Mouse (Mus musculus) c-Kit-positive CD71-negative TER-119-negative erythroid progenitor cells, embryonic 14.5 days (primary cell): Measurements from ENCODE around the gene Clhc1.

Experiments used
- DNase-seq: peaks from one replicate; pipeline ENCODE4 v3.0.0-alpha.2; 2013; ENCODE audit warnings: low read depth

The Clhc1 gene

DNA sequence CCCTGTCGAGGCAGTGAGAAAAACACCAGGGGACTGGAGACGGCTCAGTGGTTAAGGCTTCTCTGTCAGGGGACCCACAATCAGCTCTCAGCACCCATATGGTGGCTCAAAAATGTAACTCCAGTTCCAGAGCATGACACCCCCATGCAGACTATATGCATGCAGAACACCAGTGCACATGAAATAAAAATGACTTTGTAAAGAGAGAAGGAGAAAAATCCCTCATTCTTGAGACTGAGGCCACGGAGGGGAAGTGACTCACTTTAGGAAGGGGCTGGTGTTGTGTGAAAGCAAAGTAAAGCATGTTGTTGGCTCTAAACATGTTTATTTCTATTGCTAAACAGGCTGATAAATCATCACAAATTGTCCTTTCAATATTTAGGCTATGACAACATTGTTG lies 13.2 kb downstream of the Clhc1 start:
- no peak for DNase-seq

DNA sequence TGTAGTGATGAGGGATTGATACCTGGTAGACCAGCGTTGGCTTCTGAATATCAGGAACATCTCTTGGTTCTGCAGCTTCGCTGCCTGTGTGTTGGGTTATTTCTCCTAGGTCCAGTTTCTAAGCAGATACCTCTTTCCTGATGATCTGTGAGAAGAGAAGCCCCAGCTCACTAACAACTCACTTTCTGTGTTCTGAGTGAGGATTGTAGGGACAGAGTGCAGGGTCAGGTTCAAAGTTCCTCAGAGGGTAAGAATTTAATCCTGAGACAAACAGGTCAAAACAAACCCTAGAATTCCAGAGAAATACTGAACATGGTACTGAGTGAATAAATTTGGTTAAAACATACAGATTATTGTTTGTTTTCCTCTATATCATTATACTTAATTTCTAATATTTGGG lies 15.7 kb downstream of the Clhc1 start:
- DNase-seq, result no peak

- no peak for DNase-seq
These were observed 23.8 kb downstream of the Clhc1 start for GRCm38 (mm10) chr11:29571536-29571935.

GRCm38 (mm10) chr11:29572656-29573055 lies 24.9 kb downstream of the Clhc1 start:
- DNase-seq, result no peak

DNA sequence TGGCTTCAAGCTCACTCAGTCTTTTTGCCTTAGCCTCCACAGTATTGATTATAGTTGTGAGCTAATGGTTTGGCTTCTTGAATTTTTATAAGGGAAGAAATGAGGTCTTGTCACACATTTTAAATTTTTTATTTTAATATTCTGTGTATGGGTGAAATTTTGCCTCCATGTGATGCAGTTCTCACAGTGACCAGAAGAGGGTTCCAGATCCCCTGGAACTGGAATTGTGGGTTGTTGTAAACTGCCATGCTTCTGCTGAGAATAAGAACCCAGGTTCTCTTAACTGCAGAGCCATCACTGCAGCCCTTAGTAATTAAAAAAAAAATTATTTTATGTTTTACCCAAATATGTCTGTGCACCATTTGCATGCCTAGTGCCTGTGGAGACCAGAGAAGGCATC lies 31.9 kb downstream of the Clhc1 start:
- DNase-seq, result no peak

DNA sequence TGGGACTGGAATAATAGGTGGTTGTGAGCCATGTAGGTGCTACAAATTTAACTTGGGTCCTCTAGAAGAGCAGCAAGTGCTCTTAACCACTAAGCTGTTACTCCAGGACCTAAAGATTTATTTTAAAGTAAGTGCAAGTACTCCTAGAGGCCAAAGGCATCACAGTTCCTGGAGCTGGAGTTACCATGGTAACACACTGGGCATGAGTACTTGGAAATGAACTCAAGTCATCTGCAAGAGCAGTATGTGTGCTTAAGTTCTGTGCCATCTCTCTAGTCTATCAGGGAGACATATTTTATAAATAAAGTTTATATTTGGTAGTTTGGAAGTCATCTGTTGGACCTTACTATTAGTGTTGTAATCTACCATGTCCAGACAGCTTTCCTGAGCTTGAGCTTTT lies 47.5 kb downstream of the Clhc1 start:
- DNase-seq, result no peak

- no peak for DNase-seq
These were observed 49.4 kb downstream of the Clhc1 start for GRCm38 (mm10) chr11:29597159-29597558.

DNA sequence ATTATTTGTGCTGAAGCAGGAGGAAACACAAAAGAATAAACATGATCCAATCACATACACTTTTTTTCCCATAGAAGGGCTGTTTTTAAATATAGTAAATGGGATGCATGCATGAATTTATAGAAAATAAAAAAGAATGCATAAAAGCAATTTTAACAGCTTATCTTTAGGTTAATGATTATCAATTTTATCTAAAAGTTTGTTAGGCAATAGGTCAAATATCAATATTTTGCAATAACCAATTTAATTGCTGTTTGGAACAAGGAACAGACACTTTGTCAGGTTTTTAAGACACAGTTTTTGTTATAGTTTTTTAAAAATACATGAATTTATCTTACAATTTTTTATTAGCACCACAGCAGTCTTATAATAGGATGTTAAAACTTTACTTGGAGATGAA lies 51.2 kb downstream of the Clhc1 start:
- no peak for DNase-seq

GRCm38 (mm10) chr11:29603581-29603980 lies 55.8 kb downstream of the Clhc1 start:
- no peak for DNase-seq

GRCm38 (mm10) chr11:29607465-29607990 lies 59.8 kb downstream of the Clhc1 start:
- no peak for DNase-seq

DNA sequence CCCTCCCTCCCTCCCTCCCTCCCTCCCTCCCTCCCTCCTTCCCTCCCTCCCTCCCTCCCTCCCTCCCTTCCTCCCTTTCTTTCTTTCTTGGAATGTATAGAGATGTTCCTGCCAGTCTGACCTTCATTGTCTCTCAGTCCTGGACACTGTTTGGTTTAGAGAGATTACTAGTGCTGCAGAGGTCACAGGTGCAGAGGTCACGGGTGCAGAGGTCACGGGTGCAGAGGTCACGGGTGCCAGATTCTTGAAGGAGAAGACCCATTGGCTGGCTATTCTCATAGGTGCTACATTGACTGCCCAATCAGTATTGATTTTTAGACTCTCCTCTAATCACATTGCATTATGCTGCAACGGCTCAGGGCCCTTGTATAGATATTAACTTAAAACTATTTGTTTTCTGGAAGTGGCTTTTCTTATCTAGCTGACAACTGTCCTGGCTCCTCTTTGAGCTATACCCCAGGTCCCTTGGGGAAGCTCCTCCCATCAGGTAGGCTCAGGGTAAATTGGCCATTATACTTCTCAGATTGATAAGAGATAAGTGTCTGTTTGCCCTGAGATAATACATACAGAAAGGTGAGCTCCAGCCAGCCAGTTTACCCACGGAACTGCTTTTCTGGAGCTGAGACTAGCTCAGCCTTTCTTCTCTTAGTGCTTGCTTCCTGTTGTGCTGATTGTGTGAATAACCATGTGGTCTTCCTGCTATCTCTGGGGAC lies 62.2 kb downstream of the Clhc1 start:
- no peak for DNase-seq

- no peak for DNase-seq
These were observed 64.3 kb downstream of the Clhc1 start for GRCm38 (mm10) chr11:29612007-29612406.

- DNase-seq, result no peak
These were observed 65.5 kb downstream of the Clhc1 start for GRCm38 (mm10) chr11:29613185-29613735.

- no peak for DNase-seq
These were observed 66.6 kb downstream of the Clhc1 start for GRCm38 (mm10) chr11:29614217-29614924.

DNA sequence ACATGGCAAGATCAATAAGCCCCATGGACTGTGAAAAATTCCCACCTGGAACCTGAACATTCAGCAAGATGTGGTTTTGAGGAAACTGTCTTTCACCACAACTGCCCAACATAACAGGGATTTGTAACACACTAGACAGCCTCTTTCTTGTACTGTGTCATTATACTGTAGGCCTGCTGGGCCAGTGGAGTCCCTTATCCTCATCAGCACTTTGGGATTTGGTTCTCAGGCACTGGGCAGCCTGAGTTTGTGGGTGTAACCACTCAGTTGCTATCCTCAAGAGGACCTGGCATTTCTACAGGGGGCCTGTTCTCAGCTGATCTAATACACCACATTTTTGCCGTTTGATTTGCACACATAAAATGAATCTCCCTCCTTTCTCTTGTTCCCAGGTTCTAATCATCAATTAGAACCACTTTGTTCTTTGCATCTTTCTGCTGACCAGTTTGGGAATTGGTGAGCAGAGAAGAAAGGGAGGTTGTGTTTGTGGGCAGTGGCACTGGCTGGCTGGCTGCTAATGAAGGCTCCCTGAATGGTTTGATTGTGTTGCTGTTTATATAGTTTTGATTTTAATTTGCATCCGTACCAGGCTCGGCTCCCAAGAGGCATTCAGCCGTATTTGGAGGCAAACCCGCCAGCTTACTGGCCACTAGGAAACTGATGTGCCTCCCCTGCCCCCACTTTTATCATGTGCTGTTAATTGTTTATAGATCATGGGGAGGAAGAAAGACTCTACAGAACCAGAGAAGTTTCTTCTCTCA lies 74.5 kb downstream of the Clhc1 start:
- DNase-seq, result no peak

DNA sequence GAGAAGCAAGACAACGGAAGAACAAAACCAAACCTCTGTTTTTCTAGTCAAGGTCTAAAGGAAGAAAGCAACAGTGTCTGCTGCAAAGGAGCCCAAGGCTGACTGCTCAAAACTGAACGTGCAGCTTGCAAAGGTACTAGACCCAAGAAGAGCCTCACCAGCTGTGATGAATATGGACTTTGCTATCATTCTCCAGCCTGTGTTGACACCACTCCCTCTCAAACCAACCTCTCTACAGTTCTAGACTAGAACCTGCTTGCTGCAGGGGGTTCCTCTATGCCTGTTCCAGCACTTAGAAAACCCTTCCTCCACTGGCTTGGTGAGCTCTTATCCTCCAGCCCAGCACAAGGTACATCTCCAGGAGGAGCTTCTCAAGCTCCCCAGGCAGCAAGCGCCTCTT lies 75.6 kb downstream of the Clhc1 start:
- DNase-seq, result no peak

GRCm38 (mm10) chr11:29626541-29626940 lies 78.8 kb downstream of the Clhc1 start:
- no peak for DNase-seq

DNA sequence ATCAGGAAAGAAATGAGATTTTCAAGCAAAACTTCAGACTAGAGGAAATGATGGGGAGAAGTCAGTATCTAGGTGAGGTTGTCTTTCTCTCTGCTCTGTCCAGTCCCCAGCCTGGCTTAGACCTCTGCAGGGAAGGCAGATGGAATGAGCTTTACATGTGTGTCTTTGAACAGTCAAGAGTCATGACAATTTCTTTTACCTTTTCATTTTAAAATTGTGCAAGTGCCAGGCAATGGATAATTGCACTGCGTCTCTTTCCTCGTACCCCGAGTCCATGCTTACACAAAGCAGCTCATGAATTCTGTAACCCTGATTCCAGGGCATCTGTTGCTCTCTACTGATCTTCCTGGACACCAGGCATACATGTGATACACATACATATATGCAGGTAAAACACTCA lies 80.0 kb downstream of the Clhc1 start:
- no peak for DNase-seq
